Mouse (Mus musculus) heart, embryonic 11.5 days (tissue): Measurements from ENCODE around the gene Aldh18a1. TPM values are rescaled to one million over a fixed set of nuclear protein-coding genes. Genes with fewer than 3 reads are reported as not detected.

Experiments used
- polyA plus RNA-seq: library from polyadenylated mRNA; unstranded; fragments of >200 nt; fragmentation: Nextera tagmentation; extraction: Ambion mirVana; gene quantifications from 2 replicates; pipeline ENCODE4 v1.2.1, GENCODE M21; 2014

Gene Aldh18a1
- polyA plus RNA-seq, 1 experiment from 2014 or later = 38.9 TPM

Other genes starting within 250 kb of the Aldh18a1 start
- gene Sorbs1, start 74.7 kb downstream of the Aldh18a1 start, polyA plus RNA-seq = 90.6 and 93.6 TPM in 2 replicates
- 7.6 and 10.3 TPM in 2 replicates for gene Tctn3, start 23.8 kb upstream of the Aldh18a1 start, polyA plus RNA-seq
- gene Entpd1, start 23.9 kb upstream of the Aldh18a1 start, polyA plus RNA-seq = 13.1 and 15.9 TPM in 2 replicates
- gene Cc2d2b, start 160.3 kb upstream of the Aldh18a1 start, polyA plus RNA-seq = 0.57 TPM in 1 of 2 replicates, not detected in the other
- 8.5 and 11.9 TPM in 2 replicates for gene Ccnj, start 242.8 kb upstream of the Aldh18a1 start, polyA plus RNA-seq